Mouse (Mus musculus) neural tube, embryonic 12.5 days (tissue): ENCODE results near the gene Gse1. TPM values are rescaled to one million over a fixed set of nuclear protein-coding genes. Genes with fewer than 3 reads are reported as not detected.

Source experiments
- ATAC-seq: fragments of 200-750 bp; cut with Nextera tagmentation; 2 replicates; pipeline ENCODE4 v1.8.0; 2017; ENCODE audit warnings: low read depth, mild to moderate bottlenecking, moderate TSS enrichment, moderate library complexity; ENCODE audit not compliant: low FRiP score
- H3K27ac ChIP-seq: fragments of 300-500 bp; sonication (generic); 2 replicates; pipeline ENCODE4 v1.5.1; 2016
- H3K27me3 ChIP-seq: fragments of 300-500 bp; sonication (generic); replicated peaks from 2 replicates; pipeline ENCODE4 v1.6.1; 2016; ENCODE audit warnings: mild to moderate bottlenecking
- H3K36me3 ChIP-seq: fragments of 300-500 bp; sonication (generic); 2 replicates; pipeline ENCODE4 v1.6.1; 2016; ENCODE audit warnings: mild to moderate bottlenecking
- H3K4me1 ChIP-seq: fragments of 300-500 bp; sonication (generic); 2 replicates; pipeline ENCODE4 v1.6.1; 2016
- H3K4me2 ChIP-seq: fragments of 300-500 bp; sonication (generic); replicated peaks from 2 replicates; pipeline ENCODE4 v1.6.1; 2016; ENCODE audit warnings: mild to moderate bottlenecking
- H3K4me3 ChIP-seq: fragments of 300-500 bp; sonication (generic); 2 replicates; pipeline ENCODE4 v1.5.1; 2016
- H3K9ac ChIP-seq: fragments of 300-500 bp; sonication (generic); 2 replicates; pipeline ENCODE4 v1.6.1; 2016; ENCODE audit warnings: mild to moderate bottlenecking
- H3K9me3 ChIP-seq: fragments of 300-500 bp; sonication (generic); 2 replicates; pipeline ENCODE4 v1.6.1; 2016; ENCODE audit warnings: mild to moderate bottlenecking
- WGBS: fragments of 180-500 bp; shearing (Covaris S2); methylation state at CpG from one replicate; pipeline ENCODE4 v1.1.7; 2016; 5-methylcytosine and 5-hydroxymethylcytosine counted together
- polyA plus RNA-seq: library from polyadenylated mRNA; unstranded; fragments of >200 nt; fragmentation: Nextera tagmentation; extraction: Ambion mirVana; gene quantifications from 2 replicates; pipeline ENCODE4 v1.2.1, GENCODE M21; 2016

Gse1 gene
- polyA plus RNA-seq, result 26.0 and 30.5 TPM in 2 replicates

- ATAC-seq, result peak; percentile 52
- Histone ChIP-seq H3K9ac (peak within 1 kb of the TSS; percentile 84), H3K9me3 (no peaks in the 10 kb centered on the region), H3K4me2 (peak within 1 kb of the TSS; percentile 98), H3K27ac (peak within 1 kb of the TSS; percentile 72), H3K27me3 (peaks cover 13% of the 10 kb centered on the region), H3K36me3 (no peaks in the 10 kb centered on the region), H3K4me1 (peaks cover 85% of the 10 kb centered on the region), H3K4me3 (peak within 1 kb of the TSS; percentile 69)
- WGBS, result 2% methylated on average over 38 of the region's 52 CpGs
These were observed at the start of gene Gse1 for GRCm38 (mm10) chr8:120227891-120228591. Gse1 (plus strand) TSS chr8:120228456.

- WGBS, result under 1% methylated on average over 10 of the region's 10 CpGs
- Histone ChIP-seq H3K27ac (no peak overlapping the region), H3K4me2 (peak overlapping the region; percentile 50)
These were observed 49.2 kb upstream of the Gse1 start for GRCm38 (mm10) chr8:120179027-120179431.

DNA sequence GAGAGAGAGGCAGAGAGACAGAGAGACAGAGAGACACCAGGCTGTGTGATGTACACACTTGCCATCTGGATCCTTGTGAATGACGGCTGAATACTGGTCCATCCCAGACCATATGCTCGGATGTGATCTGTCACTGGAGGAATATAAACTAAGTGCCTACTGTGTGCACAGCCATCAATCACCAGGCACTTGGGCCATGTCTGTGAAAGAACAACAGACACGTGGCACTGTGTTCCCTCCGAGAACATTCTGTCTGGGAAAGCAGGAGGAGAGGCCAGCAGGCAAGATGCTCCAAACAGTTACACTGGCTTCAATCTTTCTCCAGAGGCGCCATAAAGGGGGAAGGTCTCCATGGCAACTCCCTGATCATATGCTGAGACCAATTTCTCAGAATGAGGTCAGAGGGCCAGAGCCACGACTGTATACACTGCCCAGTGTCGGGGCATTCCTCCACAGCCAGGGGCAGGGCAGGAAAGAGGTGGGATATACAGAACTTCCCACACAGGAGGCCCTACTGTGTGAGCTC lies 47.7 kb upstream of the Gse1 start:
- WGBS, result 26% methylated on average over 7 of the region's 7 CpGs
- no peak overlapping the region for H3K27ac ChIP-seq
- no peak for ATAC-seq
- no peak overlapping the region for H3K4me2 ChIP-seq
- no peak overlapping the region for H3K9ac ChIP-seq
- peaks cover 61% of the 10 kb centered on the region for H3K4me1 ChIP-seq
- peaks cover under 1% of the 10 kb centered on the region for H3K27me3 ChIP-seq
- no peaks in the 10 kb centered on the region for H3K36me3 ChIP-seq
- H3K9me3 ChIP-seq, result no peaks in the 10 kb centered on the region
- H3K4me3 ChIP-seq, result no peak overlapping the region

More at GRCm38 (mm10) chr8:120179027-120179431, 49.2 kb upstream of the Gse1 start:
- peaks cover 16% of the 10 kb centered on the region for H3K27me3 ChIP-seq
- H3K9ac ChIP-seq, result 0 out of 2 replicates have a peak overlapping the region, but pooled peaks have one; percentile 30
- H3K4me3 ChIP-seq, result no peak overlapping the region
- H3K9me3 ChIP-seq, result no peaks in the 10 kb centered on the region
- peak; percentile 52 for ATAC-seq
- no peaks in the 10 kb centered on the region for H3K36me3 ChIP-seq
- peaks cover 46% of the 10 kb centered on the region for H3K4me1 ChIP-seq

DNA sequence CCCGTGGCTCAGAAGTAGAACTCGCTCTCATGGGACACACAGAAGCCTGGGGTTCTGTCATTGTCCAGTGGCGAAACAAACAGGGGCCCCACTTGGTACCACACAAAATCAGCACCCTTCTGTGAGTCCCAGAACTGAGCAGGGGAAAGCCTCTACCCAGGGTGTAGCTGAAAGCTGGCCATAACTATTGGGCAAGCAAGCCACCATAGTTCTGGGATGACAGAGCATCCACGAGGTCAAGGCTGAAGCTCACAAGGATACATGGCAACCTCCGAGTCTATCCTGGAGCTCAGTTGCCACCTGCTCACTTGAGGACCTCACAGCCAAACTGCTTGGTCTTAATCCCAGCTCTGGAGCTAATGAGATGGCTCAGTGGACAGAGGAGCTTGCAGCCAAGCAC lies 47.0 kb upstream of the Gse1 start:
- Histone ChIP-seq H3K27ac (no peak overlapping the region), H3K9me3 (no peaks in the 10 kb centered on the region), H3K9ac (no peak overlapping the region), H3K4me3 (no peak overlapping the region), H3K36me3 (no peaks in the 10 kb centered on the region), H3K4me2 (no peak overlapping the region), H3K4me1 (peaks cover 62% of the 10 kb centered on the region), H3K27me3 (no peaks in the 10 kb centered on the region)
- 88% methylated on average over 5 of the region's 5 CpGs for WGBS
- no peak for ATAC-seq

DNA sequence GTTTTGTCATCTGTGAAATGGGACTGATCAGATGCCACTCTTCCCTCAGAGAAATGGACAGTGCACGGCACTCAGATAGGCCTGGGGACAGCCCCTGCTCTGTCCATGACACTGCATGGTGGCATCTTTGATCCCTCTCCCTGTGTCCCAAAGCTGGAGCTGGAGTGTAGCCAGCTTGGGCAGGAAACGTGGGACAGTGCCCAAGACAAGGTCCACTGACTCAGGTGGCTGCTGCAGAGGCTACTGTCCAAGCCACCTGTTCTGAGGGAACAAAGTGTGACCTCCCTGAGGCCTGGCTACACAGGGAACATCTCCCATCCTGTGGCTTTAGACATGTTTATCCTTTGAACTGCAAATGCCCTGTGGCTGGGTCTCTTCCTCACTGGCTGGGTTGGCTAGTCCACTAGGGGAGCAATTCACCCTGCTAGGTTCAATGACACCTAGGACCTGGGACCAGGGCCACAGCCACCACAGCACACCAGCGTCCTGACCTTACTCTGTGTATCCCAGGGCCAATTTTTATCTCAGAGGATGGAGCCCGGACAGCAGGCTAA lies 46.3 kb upstream of the Gse1 start:
- Histone ChIP-seq H3K4me1 (peaks cover 61% of the 10 kb centered on the region), H3K9me3 (no peaks in the 10 kb centered on the region), H3K27ac (no peak overlapping the region), H3K4me3 (no peak overlapping the region), H3K27me3 (no peaks in the 10 kb centered on the region), H3K4me2 (no peak overlapping the region), H3K36me3 (no peaks in the 10 kb centered on the region), H3K9ac (no peak overlapping the region)
- 80% methylated on average over 4 of the region's 4 CpGs for WGBS
- no peak for ATAC-seq

DNA sequence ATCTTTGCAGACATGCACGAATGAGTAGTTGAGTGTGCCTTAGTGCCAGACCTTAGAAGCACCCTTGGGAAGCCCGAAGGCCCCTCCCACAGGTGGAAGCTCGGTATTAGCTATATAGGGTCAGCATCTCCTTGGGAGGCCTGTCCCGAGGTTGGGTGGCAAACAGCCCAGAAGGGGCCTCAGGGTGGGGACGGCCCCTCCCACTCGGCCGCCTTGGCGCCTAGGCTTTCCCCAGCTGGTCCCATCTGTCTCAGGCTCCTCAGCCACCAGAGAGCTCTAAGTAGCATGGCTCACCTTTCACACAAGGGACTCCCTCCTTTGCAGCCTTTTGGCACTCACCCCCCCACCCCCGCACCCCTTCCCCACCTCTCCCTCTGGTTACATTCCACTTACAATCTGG lies 43.9 kb upstream of the Gse1 start:
- H3K27me3 ChIP-seq, result no peaks in the 10 kb centered on the region
- no peak for ATAC-seq
- WGBS, result 48% methylated on average over 9 of the region's 9 CpGs
- 0 out of 2 replicates have a peak overlapping the region, but pooled peaks have one; percentile 5 for H3K4me2 ChIP-seq
- no peaks in the 10 kb centered on the region for H3K9me3 ChIP-seq
- no peak overlapping the region for H3K4me3 ChIP-seq
- H3K36me3 ChIP-seq, result no peaks in the 10 kb centered on the region
- peak overlapping the region; percentile 17; the same call in 1 of the 2 replicates for H3K9ac ChIP-seq
- H3K27ac ChIP-seq, result peak overlapping the region; percentile 72; the same call in 1 of the 2 replicates
- peaks cover 38% of the 10 kb centered on the region for H3K4me1 ChIP-seq

GRCm38 (mm10) chr8:120184850-120185792 lies 43.1 kb upstream of the Gse1 start:
- peaks cover 36% of the 10 kb centered on the region for H3K4me1 ChIP-seq

GRCm38 (mm10) chr8:120186454-120186853 lies 41.8 kb upstream of the Gse1 start:
- peaks cover 38% of the 10 kb centered on the region for H3K4me1 ChIP-seq
- no peak overlapping the region for H3K4me3 ChIP-seq
- no peak overlapping the region for H3K4me2 ChIP-seq
- no peak overlapping the region for H3K27ac ChIP-seq
- WGBS, result 62% methylated on average over 8 of the region's 8 CpGs
- no peak for ATAC-seq
- no peaks in the 10 kb centered on the region for H3K36me3 ChIP-seq
- H3K9ac ChIP-seq, result no peak overlapping the region
- no peaks in the 10 kb centered on the region for H3K27me3 ChIP-seq
- H3K9me3 ChIP-seq, result no peaks in the 10 kb centered on the region

More at GRCm38 (mm10) chr8:120184850-120185792, 43.1 kb upstream of the Gse1 start:
- peak overlapping the region; percentile 44 for H3K4me2 ChIP-seq
- no peaks in the 10 kb centered on the region for H3K9me3 ChIP-seq
- ATAC-seq, result peak; percentile 65
- peak overlapping the region; percentile 72 for H3K27ac ChIP-seq
- H3K27me3 ChIP-seq, result no peaks in the 10 kb centered on the region
- peak overlapping the region; percentile 17 for H3K9ac ChIP-seq
- 27% methylated on average over 16 of the region's 17 CpGs for WGBS
- H3K36me3 ChIP-seq, result no peaks in the 10 kb centered on the region
- no peak overlapping the region for H3K4me3 ChIP-seq

DNA sequence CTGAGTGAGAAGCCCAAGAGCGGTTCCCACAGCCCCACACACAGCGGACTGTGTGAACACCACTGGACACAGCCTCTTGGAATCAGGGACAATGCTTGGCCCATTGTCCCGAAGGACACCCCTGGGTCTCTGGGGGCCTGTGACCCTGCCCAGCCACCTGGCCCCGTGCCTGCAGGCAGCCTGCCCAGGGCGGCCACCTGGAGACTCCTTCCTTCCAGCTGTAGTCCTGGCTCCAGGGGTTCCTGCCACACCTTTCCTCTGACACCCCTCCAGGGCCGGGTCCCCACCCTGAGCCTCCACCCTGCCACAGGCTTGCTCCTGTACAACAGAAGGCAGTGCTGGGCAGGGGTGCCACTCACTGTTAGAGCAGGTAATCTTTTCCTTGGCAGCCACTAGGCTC lies 39.7 kb upstream of the Gse1 start:
- Histone ChIP-seq H3K4me3 (no peak overlapping the region), H3K9me3 (no peaks in the 10 kb centered on the region), H3K9ac (0 out of 2 replicates have a peak overlapping the region, but pooled peaks have one; percentile 8), H3K4me2 (no peak overlapping the region), H3K4me1 (peaks cover 41% of the 10 kb centered on the region), H3K36me3 (no peaks in the 10 kb centered on the region), H3K27me3 (no peaks in the 10 kb centered on the region), H3K27ac (no peak overlapping the region)
- ATAC-seq, result no peak
- 89% methylated on average over 6 of the region's 6 CpGs for WGBS

GRCm38 (mm10) chr8:120189440-120189839 lies 38.8 kb upstream of the Gse1 start:
- H3K27ac ChIP-seq, result no peak overlapping the region

DNA sequence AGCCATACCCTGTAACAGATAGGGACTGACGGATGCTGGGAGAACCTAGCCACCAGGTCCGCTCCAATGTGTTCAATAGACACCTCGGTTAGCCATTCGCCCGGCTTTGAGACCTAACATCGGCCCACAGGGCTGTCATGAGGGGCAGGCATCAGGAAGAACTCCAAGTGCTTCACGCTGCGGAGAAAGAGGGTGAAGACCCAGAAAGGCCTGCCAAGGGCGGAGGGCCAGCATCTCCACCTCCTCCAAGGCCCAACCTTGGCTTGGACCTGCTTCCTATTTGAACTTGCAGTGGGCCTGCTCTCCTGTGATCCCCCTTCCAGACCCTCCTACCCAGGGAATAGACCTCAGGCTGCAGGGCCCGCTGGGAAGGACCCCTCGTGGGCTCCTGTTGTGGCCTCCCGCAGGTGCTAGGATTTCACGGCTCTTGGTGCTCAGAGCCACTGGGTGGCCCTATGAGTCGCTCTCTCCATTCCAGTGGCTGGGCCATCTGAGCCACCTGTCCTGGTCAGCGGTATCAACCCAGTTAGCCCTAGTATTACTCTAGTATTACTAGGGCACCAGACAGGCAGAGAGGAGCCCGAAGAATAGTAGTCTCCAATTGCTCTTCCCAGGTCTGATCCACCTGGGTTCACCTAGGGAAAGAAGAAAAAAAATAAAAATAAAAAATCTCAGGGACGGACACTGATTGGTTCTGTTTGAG lies 38.0 kb upstream of the Gse1 start:
- H3K27me3 ChIP-seq, result no peaks in the 10 kb centered on the region
- H3K36me3 ChIP-seq, result no peaks in the 10 kb centered on the region
- WGBS, result 80% methylated on average over 17 of the region's 17 CpGs
- H3K4me1 ChIP-seq, result peaks cover 26% of the 10 kb centered on the region
- no peak overlapping the region for H3K4me3 ChIP-seq
- 0 out of 2 replicates have a peak, but pooled peaks have one; percentile 5 for ATAC-seq
- H3K9me3 ChIP-seq, result no peaks in the 10 kb centered on the region
- H3K9ac ChIP-seq, result no peak overlapping the region
- H3K4me2 ChIP-seq, result no peak overlapping the region
- H3K27ac ChIP-seq, result no peak overlapping the region

More at GRCm38 (mm10) chr8:120189440-120189839, 38.8 kb upstream of the Gse1 start:
- no peaks in the 10 kb centered on the region for H3K9me3 ChIP-seq
- H3K4me2 ChIP-seq, result no peak overlapping the region
- no peak for ATAC-seq
- H3K27me3 ChIP-seq, result no peaks in the 10 kb centered on the region
- no peak overlapping the region for H3K9ac ChIP-seq
- H3K36me3 ChIP-seq, result no peaks in the 10 kb centered on the region
- WGBS, result 87% methylated on average over 6 of the region's 6 CpGs
- peaks cover 34% of the 10 kb centered on the region for H3K4me1 ChIP-seq
- no peak overlapping the region for H3K4me3 ChIP-seq
